Mouse (Mus musculus) urinary bladder, postnatal 4 days (tissue): ENCODE measurements around the gene Mup8.
"Not testable (repeated sequence)": the region's sequence is repeated elsewhere in the genome, so short reads cannot be mapped to it uniquely, and the experiment has no call there.

Source experiments
- DNase-seq, 2 experiments: peaks; one replicate each; pipeline ENCODE4 v3.0.0; 2021 to 2022; ENCODE audit warnings: low spot score in 2 of 2

Mup8 gene

DNA sequence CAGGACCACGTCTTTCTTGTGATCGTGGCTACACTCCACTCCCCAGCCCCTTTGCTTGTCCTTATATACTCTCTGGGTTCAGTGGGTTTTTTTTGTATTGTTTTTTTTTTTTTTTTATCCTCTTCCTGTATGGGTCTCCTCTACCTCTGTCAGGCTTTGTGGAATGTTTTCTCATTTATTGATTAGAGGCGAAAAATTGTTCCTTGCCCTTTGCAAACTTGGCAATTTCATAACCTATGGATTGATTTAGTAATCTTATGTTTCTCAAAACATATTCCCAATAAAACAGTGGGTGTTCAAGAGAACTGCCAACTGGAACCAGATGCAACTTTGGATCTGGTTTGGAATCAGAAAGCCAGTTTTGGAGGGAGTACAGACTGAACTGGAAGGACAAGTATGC is at the start of gene Mup8:
Mup8 (minus strand) TSS at position 101 of the 400 bp plus-strand sequence.
- DNase-seq = not testable (repeated sequence)

DNA sequence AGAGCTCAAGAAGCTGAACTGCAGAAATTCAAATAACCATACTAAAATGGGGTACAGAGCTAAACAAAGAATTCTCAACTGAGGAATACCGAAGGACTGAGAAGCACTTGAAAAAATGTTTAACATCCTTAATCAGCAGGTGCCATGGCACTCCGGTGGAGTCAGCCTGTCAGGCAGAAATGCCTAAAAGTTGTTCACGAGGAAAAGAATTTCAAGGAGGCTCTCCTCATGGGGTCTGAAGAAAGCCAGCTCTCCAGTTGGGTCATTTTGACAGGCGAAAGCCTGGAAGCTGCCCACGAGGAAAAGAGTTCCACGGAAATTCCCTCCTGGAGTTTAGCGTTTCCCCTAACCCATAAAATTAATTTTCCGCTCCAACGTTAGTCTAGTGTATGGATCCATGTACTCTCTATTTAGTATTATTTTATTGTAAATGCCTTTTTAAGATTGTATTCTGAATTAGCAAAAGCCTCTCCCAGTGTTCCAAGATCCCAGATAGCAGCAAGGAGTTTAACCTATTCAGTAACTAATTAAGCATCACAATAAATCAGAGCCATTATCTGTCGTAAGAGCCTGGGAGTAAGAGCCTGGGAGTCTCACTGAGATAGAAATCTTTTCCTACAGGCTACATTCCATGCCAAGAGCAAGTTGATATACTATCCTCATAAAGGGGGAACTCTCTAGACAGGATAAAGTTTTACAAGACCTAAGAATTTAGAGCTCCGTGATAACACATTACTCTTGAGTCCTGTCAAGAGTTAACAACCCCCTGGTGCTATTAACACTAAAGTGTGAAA is 43.8 kb upstream of the Mup8 start:
- not testable (repeated sequence) for DNase-seq

DNA sequence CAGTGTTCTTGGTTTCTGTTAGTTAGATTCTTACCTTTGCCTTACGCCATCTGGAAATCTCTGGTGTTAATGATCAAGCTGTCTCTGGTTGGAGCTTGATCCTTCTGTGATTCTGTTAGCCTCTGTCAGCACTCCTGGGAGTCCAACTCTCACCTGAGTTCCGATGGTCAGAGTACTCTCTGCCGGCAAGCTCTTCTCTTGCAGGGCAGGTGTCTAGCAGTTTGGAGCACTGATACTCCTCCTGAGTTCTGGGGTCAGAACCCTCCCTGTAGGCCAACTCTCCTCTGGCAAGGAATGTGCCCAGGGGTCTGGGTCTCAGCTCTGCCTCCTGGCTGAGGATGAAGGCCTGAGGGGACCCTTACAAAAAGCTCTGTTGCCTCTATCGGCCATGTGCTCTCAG is 40.3 kb upstream of the Mup8 start:
- not testable (repeated sequence) for DNase-seq
